In the genomic region with DNA sequence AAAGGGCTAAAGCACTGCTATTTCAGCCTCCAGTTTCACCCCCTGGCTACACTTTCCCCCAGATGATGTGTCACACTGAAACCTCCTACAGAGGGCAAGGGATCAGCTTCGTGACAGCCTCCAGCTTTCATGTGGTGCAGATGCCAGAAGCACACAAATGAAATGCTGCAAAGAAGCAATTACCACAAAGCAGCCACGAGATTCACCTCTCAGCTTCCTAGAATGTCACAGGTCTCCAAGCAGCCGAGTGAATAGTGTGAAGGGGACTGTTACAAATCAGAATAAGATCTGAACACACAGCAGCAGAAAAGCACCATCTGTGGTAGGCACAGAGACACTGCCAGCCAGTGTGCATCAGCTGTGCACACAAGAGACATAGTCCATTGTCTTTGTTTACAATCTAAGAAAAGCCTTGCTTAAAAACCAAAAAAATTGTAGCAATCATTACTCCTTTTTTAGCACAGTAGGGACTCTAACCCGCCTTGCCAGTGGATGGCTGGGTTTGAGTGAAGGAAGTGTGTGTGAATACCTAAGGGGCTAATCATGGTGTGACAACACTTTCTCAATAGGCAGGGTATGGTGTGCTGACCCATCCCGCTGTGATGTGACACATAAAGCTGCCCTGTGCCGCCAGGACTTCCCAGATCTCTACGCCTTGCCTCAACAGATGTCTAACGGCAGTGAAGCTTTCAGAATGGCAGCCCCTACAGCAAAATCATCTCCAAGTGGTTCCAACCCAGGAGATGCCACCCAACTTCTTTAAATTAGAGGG, we compare ENCODE assay signal across 8 mouse cellular contexts. TPM values are rescaled to one million over a fixed set of nuclear protein-coding genes. Genes with fewer than 3 reads are reported as not detected.
A peak's percentile ranks its signal among the peaks of the same experiment; 100 is the strongest.
DNase-seq lines count a peak whose midpoint lies in the region; ATAC-seq lines count a peak whose summit lies in the region.

No protein-coding gene starts in this region.

- peaks cover 13% of the 10 kb centered on the region for H3K4me1 ChIP-seq in kidney, embryonic 14.5 days (ENCODE audit: control insufficient read depth, insufficient read depth, low read length)
- peaks cover 26% of the 10 kb centered on the region for H3K4me1 ChIP-seq in hindbrain, embryonic 12.5 days
- H3K4me1 ChIP-seq in midbrain, embryonic 13.5 days (replicated peaks) = peaks cover 37% of the 10 kb centered on the region

- 18% methylated on average over 8 of the region's 8 CpGs for WGBS in kidney, embryonic 14.5 days
- 9% methylated on average over 8 of the region's 8 CpGs for WGBS in hindbrain, embryonic 12.5 days
- WGBS in midbrain, embryonic 13.5 days = 14% methylated on average over 8 of the region's 8 CpGs

- no peaks in the 10 kb centered on the region for H3K36me3 ChIP-seq in kidney, embryonic 14.5 days (ENCODE audit: control insufficient read depth, insufficient read depth, low read length)
- no peaks in the 10 kb centered on the region for H3K36me3 ChIP-seq in hindbrain, embryonic 12.5 days
- no peaks in the 10 kb centered on the region for H3K36me3 ChIP-seq in midbrain, embryonic 13.5 days

- no peaks in the 10 kb centered on the region for H3K27me3 ChIP-seq in kidney, embryonic 14.5 days (ENCODE audit: control insufficient read depth, insufficient read depth, low read length)
- H3K27me3 ChIP-seq in hindbrain, embryonic 12.5 days = no peaks in the 10 kb centered on the region
- peaks cover 16% of the 10 kb centered on the region; the same call in 1 of the 2 replicates for H3K27me3 ChIP-seq in midbrain, embryonic 13.5 days

- peak overlapping the region; percentile 59; the same call in 1 of the 2 replicates for H3K27ac ChIP-seq in kidney, embryonic 14.5 days (ENCODE audit: low read depth, low read length)
- peak overlapping the region; percentile 81 for H3K27ac ChIP-seq in hindbrain, embryonic 12.5 days
- H3K27ac ChIP-seq in midbrain, embryonic 13.5 days = peak overlapping the region; percentile 90

- no peaks in the 10 kb centered on the region for H3K9me3 ChIP-seq in kidney, embryonic 14.5 days (ENCODE audit: control insufficient read depth, low read length)
- H3K9me3 ChIP-seq in hindbrain, embryonic 12.5 days (replicated peaks) = no peaks in the 10 kb centered on the region
- no peaks in the 10 kb centered on the region for H3K9me3 ChIP-seq in midbrain, embryonic 13.5 days

- H3K4me2 ChIP-seq in kidney, embryonic 14.5 days (replicated peaks; ENCODE audit: low read depth, low read length) = no peak overlapping the region
- H3K4me2 ChIP-seq in hindbrain, embryonic 12.5 days (replicated peaks) = peak overlapping the region; percentile 22
- peak overlapping the region; percentile 34 for H3K4me2 ChIP-seq in midbrain, embryonic 13.5 days (replicated peaks)

- no peak for DNase-seq in kidney, postnatal 14 days
- DNase-seq in cerebellum, adult 8-10 months = peak; percentile 30
- peak; percentile 47 for DNase-seq in thymus, postnatal 4 days
- DNase-seq in gastrocnemius, postnatal 25 days = no peak
- DNase-seq in yolk sac, embryonic 10.5 days (ENCODE audit: low spot score) = no peak

- peak; percentile 71 for ATAC-seq in kidney, embryonic 14.5 days (ENCODE audit: low FRiP score, low TSS enrichment)
- peak; percentile 76 for ATAC-seq in hindbrain, embryonic 12.5 days (ENCODE audit: low FRiP score)
- peak; percentile 83 for ATAC-seq in midbrain, embryonic 13.5 days

- no peak overlapping the region for H3K4me3 ChIP-seq in kidney, embryonic 14.5 days (ENCODE audit: low read length)
- H3K4me3 ChIP-seq in hindbrain, embryonic 12.5 days = no peak overlapping the region
- 0 out of 2 replicates have a peak overlapping the region, but pooled peaks have one; percentile 1 for H3K4me3 ChIP-seq in midbrain, embryonic 13.5 days (replicated peaks)

- 0 out of 2 replicates have a peak overlapping the region, but pooled peaks have one; percentile 7 for H3K9ac ChIP-seq in kidney, embryonic 14.5 days (ENCODE audit: low read depth, low read length)
- H3K9ac ChIP-seq in hindbrain, embryonic 12.5 days = peak overlapping the region; percentile 35
- H3K9ac ChIP-seq in midbrain, embryonic 13.5 days (replicated peaks) = peak overlapping the region; percentile 36; the same call in 1 of the 2 replicates

RNA-seq across cellular contexts. Expression of gene Smap2, which starts 14.5 kb away (rescaled TPM):
- 13.5 and 20.2 TPM in 2 replicates for polyA plus RNA-seq in kidney, embryonic 14.5 days (2014; fragmentation: Nextera tagmentation; extraction: Ambion mirVana)
- 36.2 and 41.7 TPM in 2 replicates for polyA plus RNA-seq in hindbrain, embryonic 12.5 days (2016; fragmentation: Nextera tagmentation; extraction: Ambion mirVana)
- polyA plus RNA-seq in midbrain, embryonic 13.5 days (2015; fragmentation: Nextera tagmentation; extraction: Ambion mirVana) = 30.9 and 34.2 TPM in 2 replicates
- total RNA-seq in gastrocnemius, postnatal 25 days (2021) = 10 to 100 TPM; 14.5 to 15.9 TPM

RNA-seq across cellular contexts. Expression of gene Col9a2, which starts 36.6 kb away (rescaled TPM):
- polyA plus RNA-seq in kidney, embryonic 14.5 days (2014; fragmentation: Nextera tagmentation; extraction: Ambion mirVana) = 1.7 and 3.2 TPM in 2 replicates
- polyA plus RNA-seq in hindbrain, embryonic 12.5 days (2016; fragmentation: Nextera tagmentation; extraction: Ambion mirVana) = 55.6 and 63.0 TPM in 2 replicates
- polyA plus RNA-seq in midbrain, embryonic 13.5 days (2015; fragmentation: Nextera tagmentation; extraction: Ambion mirVana) = 6.1 and 8.3 TPM in 2 replicates
- total RNA-seq in gastrocnemius, postnatal 25 days (2021) = under 1 TPM; 0.40 to 0.41 TPM

RNA-seq across cellular contexts. Expression of gene Zfp69, which starts 51.1 kb away (rescaled TPM):
- 9.0 and 9.9 TPM in 2 replicates for polyA plus RNA-seq in kidney, embryonic 14.5 days (2014; fragmentation: Nextera tagmentation; extraction: Ambion mirVana)
- 10.1 and 10.6 TPM in 2 replicates for polyA plus RNA-seq in hindbrain, embryonic 12.5 days (2016; fragmentation: Nextera tagmentation; extraction: Ambion mirVana)
- polyA plus RNA-seq in midbrain, embryonic 13.5 days (2015; fragmentation: Nextera tagmentation; extraction: Ambion mirVana) = 8.8 and 9.4 TPM in 2 replicates
- under 1 TPM; 0.38 to 0.48 TPM for total RNA-seq in gastrocnemius, postnatal 25 days (2021)

Comparison
In these comparisons a context has a peak if more than half of its experiments do, and no peak if none do; other contexts are left out.
1. DNase-seq: peak in cerebellum, adult 8-10 months (single experiment) and thymus, postnatal 4 days (single experiment); none in kidney, postnatal 14 days (single experiment), gastrocnemius, postnatal 25 days (single experiment) and yolk sac, embryonic 10.5 days (single experiment).
2. Peak in every context shown above with its lines, with median percentiles within 50 percentile points of each other: ATAC-seq, H3K27ac ChIP-seq and H3K9ac ChIP-seq.